Mouse (Mus musculus) cerebellum, adult 2 months (tissue): ENCODE data around the gene Psme3. TPM values are rescaled to one million over a fixed set of nuclear protein-coding genes. Genes with fewer than 3 reads are reported as not detected.
"Not testable (repeated sequence)": the region's sequence is repeated elsewhere in the genome, so short reads cannot be mapped to it uniquely, and the experiment has no call there.

Experiments used
- DNase-seq, 2 experiments: peaks; one replicate each; pipeline ENCODE4 v3.0.0; 2021
- H3K27ac ChIP-seq: fragments of 200-500 bp; 2 replicates; pipeline ENCODE4 v1.5.1; 2012; ENCODE audit warnings: low read length, control low read depth, inconsistent platforms; ENCODE audit not compliant: insufficient read depth
- H3K27me3 ChIP-seq: fragments of 200-500 bp; 2 replicates; pipeline ENCODE4 v1.6.1; 2012; ENCODE audit warnings: inconsistent platforms, mild to moderate bottlenecking, low read length, moderate library complexity; ENCODE audit not compliant: control insufficient read depth, insufficient read depth
- H3K4me1 ChIP-seq: fragments of 200-500 bp; 2 replicates; pipeline ENCODE4 v1.6.1; 2011; ENCODE audit warnings: low read length; ENCODE audit not compliant: control insufficient read depth, insufficient read depth
- H3K4me3 ChIP-seq: fragments of 200-500 bp; replicated peaks from 2 replicates; pipeline ENCODE3; 2011; ENCODE audit warnings: mild to moderate bottlenecking, low read depth, low read length, control low read depth; ENCODE audit not compliant: insufficient read depth
- CTCF ChIP-seq: fragments of 200-500 bp; IDR thresholded peaks from 2 replicates; pipeline ENCODE4 v1.5.1; 2011; ENCODE audit warnings: low read depth, mild to moderate bottlenecking, control low read depth, low read length, moderate library complexity, borderline replicate concordance; ENCODE audit not compliant: insufficient read depth
- POLR2A ChIP-seq: fragments of 200-500 bp; IDR thresholded peaks from 2 replicates; pipeline ENCODE4 v1.6.1; 2011; ENCODE audit warnings: low read length, control low read depth, borderline replicate concordance; ENCODE audit not compliant: insufficient read depth
- WGBS: fragments of 180-500 bp; shearing (Covaris S2); methylation state at CpG from one replicate; pipeline ENCODE4 v1.1.7; 2018; 5-methylcytosine and 5-hydroxymethylcytosine counted together
- polyA plus RNA-seq: library from polyadenylated mRNA; depleted of rRNA; stranded (reverse); fragments of >200 nt; gene quantifications from 2 replicates; pipeline ENCODE4 v1.2.3, GENCODE M21; 2012

The Psme3 gene
- polyA plus RNA-seq, 1 experiment = 98.4 TPM

GRCm38 (mm10) chr11:101316501-101316917 is 496 bp downstream of the Psme3 start:
- H3K4me1 ChIP-seq = no peaks in the 10 kb centered on the region
- DNase-seq = no peak
- H3K27ac ChIP-seq = 0 out of 2 replicates have a peak overlapping the region, but pooled peaks have one; percentile 15
- H3K4me3 ChIP-seq = peak overlapping the region; percentile 91
- WGBS = 1% methylated on average over 17 of the region's 17 CpGs
- no peaks in the 10 kb centered on the region for H3K27me3 ChIP-seq
- TF ChIP-seq CTCF (no peak), POLR2A (no peak)

DNA sequence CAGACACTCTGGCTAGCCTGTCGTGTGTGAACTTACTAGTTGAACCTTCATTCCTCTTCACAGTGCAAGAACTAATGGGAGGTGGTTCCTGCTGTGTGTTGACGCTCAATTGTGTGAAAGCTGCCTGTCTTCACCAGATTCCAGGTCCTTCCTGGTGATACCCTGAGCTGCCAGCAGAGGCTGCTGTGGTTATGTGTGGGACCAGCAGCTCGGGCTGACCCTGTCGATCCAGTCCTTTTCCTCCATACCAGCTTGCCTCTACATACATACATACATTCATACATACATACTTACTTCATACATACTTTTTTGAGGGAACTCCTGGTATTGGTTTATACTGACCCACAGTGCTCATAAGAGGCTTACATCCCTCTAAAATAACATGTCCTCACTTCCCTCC is 7.6 kb downstream of the Psme3 start:
- peak; percentile 57 to 66 for DNase-seq
- H3K4me1 ChIP-seq = no peaks in the 10 kb centered on the region
- TF ChIP-seq CTCF (peak; percentile 96), POLR2A (no peak)
- no peak overlapping the region for H3K27ac ChIP-seq
- 3% methylated on average over 4 of the region's 4 CpGs for WGBS
- H3K27me3 ChIP-seq = no peaks in the 10 kb centered on the region
- H3K4me3 ChIP-seq = no peak overlapping the region

DNA sequence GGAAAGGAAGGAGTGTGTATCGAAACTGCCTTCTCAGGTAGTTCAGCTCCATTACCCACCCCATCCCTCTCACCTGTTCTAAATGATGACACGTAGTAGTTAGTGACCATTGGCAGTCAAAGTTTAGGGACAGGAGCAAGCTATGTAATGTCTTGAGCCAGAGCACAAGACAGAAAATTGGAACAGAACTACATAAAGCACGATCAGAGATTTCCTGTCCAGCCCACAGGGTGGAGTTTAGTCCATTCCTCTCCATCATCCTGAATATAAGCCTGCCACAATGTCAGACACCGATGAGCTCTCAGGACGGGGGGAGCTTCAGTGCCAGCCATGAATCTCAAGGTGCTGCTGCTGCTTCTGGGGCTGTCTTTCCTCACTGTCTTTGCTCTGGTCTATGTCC is 8.8 kb downstream of the Psme3 start, which contains the start of gene Aoc2:
Gene Aoc2 (plus strand): TSS at position 301 of the 400 bp plus-strand sequence.
- Histone ChIP-seq H3K27me3 (no peaks in the 10 kb centered on the region), H3K27ac (no peak within 1 kb of the TSS), H3K4me3 (no peak within 1 kb of the TSS), H3K4me1 (no peaks in the 10 kb centered on the region)
- TF ChIP-seq CTCF = no peak
- no peak for TF ChIP-seq POLR2A
- no peak for DNase-seq
- WGBS = 89% methylated on average over 5 of the region's 5 CpGs

GRCm38 (mm10) chr11:101325201-101325600 is 9.2 kb downstream of the Psme3 start:
- not testable (repeated sequence) for H3K4me1 ChIP-seq, DNase-seq, H3K27me3 ChIP-seq, H3K27ac ChIP-seq, H3K4me3 ChIP-seq
- WGBS = 87% methylated on average over 11 of the region's 11 CpGs

DNA sequence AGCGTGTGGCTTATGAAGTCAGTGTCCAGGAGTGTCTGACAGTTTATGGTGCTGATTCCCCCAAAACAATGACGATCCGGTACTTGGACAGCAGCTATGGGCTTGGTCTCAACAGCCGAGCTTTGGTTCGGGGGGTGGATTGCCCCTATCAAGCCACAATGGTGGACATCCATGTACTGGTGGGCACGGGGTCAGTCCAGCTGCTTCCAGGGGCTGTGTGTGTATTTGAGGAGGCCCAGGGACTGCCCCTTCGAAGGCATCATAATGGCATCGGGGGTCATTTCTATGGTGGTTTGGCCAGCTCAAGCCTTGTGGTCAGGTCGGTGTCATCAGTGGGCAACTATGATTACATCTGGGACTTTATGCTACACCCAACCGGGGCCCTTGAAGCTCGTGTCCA is 10.1 kb downstream of the Psme3 start:
- DNase-seq = no peak

DNA sequence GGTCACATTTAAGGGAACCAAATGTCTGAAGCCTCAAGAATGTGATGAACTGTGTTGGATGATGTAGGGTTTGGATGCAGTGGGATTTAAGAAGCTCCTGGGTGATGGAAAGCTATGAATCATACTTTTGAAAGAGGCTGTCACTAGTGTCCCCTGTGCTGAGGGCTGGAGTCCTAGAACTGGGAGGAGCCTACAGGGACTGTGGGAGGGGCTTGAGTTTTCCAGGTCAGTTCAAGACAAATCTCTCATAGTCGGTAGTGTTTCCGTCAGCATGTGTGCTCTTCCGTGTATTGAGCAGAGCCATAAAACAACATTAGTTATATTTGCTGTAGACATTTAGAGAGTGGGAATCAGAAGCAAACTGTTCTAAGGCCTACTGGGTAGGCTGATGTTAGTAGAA is 11.3 kb downstream of the Psme3 start:
- WGBS = 58% methylated on average over 3 of the region's 3 CpGs

More for the DNA sequence above, 10.1 kb downstream of the Psme3 start:
- WGBS = 86% methylated on average over 11 of the region's 11 CpGs
- TF ChIP-seq POLR2A (no peak), CTCF (no peak)
- no peak overlapping the region for H3K27ac ChIP-seq
- H3K4me3 ChIP-seq = no peak overlapping the region
- H3K27me3 ChIP-seq = no peaks in the 10 kb centered on the region
- H3K4me1 ChIP-seq = no peaks in the 10 kb centered on the region

DNA sequence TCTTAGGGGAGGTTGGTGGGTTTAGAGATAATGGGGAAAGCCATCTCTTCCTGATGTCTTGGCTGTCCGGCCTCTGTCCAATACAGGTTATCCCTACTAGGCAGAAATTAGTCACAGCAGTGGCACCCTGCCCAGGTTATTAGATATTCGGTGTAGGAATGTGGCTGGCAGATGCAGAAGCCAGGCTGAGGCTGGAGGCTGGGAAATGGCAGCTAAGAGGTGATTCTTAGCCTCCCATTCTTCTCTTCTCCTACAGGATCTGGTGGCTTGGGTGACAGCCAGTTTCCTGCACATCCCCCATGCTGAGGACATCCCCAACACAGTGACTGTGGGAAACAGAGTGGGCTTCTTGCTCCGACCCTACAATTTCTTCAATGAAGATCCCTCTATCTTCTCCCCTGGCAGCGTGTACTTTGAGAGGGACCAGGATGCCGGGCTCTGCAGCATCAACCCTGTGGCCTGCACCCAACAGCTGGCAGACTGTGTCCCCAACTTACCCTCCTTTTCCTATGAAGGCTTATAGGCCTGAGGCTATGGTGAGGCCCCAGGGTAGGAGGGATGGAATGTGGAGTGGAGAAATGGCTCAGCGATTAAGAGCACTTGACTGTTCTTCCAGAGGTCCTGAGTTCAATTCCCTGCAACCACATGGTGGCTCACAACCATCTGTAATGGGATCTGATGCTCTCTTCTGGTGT is 13.1 kb downstream of the Psme3 start:
- 43% methylated on average over 6 of the region's 6 CpGs for WGBS
- Histone ChIP-seq H3K27ac (no peak overlapping the region), H3K4me1 (no peaks in the 10 kb centered on the region), H3K27me3 (no peaks in the 10 kb centered on the region), H3K4me3 (no peak overlapping the region)
- DNase-seq = peak in 1 of 2 experiments; percentile 25
- TF ChIP-seq CTCF (no peak), POLR2A (no peak)

More for the DNA sequence above, 11.3 kb downstream of the Psme3 start:
- no peaks in the 10 kb centered on the region for H3K27me3 ChIP-seq
- no peak overlapping the region for H3K4me3 ChIP-seq
- no peak overlapping the region for H3K27ac ChIP-seq
- H3K4me1 ChIP-seq = no peaks in the 10 kb centered on the region
- no peak for DNase-seq
- no peak for TF ChIP-seq POLR2A
- no peak for TF ChIP-seq CTCF

DNA sequence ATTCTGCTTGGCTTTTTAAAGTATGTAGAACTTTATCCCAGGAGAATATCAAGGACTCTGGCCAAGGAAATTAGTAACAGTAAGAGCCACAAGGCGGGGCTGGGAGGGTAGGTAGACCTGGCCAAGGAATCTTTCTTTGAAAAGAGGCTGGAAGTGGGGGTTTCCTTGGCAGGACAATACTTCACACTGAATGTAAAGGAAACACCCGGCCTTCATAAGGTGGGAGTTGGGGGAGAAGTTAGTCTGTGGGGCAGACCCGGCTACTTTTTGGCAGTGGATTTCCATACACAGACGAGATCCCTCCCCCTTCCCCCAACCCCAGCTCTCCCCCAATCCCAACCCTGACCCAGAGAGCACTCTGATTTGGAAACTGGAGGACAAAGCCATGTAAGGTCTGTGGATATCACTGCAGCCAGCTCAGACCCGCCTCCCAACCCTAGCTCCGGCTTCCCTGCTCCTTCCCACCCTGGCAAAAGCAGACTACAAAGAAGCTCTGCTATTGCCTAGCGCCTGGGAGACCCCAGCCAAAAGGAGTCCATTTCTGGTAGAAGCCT is 14.4 kb downstream of the Psme3 start, which contains the start of gene Aoc3:
Gene Aoc3 (plus strand): TSS at position 235 of the 554 bp plus-strand sequence.
- Histone ChIP-seq H3K27ac (no peak within 1 kb of the TSS), H3K4me1 (no peaks in the 10 kb centered on the region), H3K27me3 (no peaks in the 10 kb centered on the region), H3K4me3 (no peak within 1 kb of the TSS)
- 29% methylated on average over 7 of the region's 7 CpGs for WGBS
- DNase-seq = no peak
- TF ChIP-seq CTCF (no peak), POLR2A (no peak)

DNA sequence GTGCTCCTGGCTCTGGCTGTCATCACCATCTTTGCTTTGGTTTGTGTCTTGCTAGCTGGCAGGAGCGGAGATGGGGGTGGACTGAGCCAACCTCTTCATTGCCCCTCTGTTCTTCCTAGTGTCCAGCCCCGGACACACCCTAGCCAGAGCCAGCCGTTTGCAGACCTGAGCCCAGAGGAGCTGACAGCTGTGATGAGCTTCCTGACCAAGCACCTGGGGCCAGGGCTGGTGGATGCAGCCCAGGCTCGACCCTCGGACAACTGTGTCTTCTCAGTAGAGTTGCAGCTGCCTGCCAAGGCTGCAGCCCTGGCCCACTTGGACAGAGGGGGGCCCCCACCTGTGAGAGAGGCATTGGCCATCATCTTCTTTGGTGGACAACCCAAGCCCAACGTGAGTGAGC is 14.9 kb downstream of the Psme3 start:
- not testable (repeated sequence) for H3K4me3 ChIP-seq, H3K4me1 ChIP-seq, H3K27me3 ChIP-seq, H3K27ac ChIP-seq, DNase-seq
- WGBS = 26% methylated on average over 6 of the region's 6 CpGs
